Mouse (Mus musculus): ENCODE data around the gene Gprin3.
"Not testable (repeated sequence)": the region's sequence is repeated elsewhere in the genome, so short reads cannot be mapped to it uniquely, and the experiment has no call there.

Gene Gprin3

DNA sequence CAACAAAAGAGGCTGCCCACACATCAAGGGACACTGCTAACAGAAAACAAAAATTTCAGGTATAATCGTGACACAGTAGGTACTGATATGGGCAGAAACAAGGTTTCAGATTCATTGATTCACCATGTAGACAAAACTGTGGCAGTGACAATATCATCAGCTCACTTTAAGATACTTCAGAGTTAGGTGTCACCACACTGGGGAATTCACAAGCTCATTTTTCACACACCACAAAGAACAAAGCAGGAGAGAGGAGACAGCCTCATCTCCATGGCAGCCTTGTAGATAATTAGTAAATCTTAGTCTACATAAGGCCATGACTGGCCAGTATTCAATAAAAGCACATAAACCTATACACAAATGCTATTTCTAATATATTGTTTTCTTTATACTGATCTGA lies 77.4 kb downstream of the Gprin3 start:
- DNase-seq (ENCODE audit: low spot score): no peak

- DNase-seq (ENCODE audit: low spot score): no peak
These were observed 84.9 kb downstream of the Gprin3 start for GRCm38 (mm10) chr6:59341146-59341545.

DNA sequence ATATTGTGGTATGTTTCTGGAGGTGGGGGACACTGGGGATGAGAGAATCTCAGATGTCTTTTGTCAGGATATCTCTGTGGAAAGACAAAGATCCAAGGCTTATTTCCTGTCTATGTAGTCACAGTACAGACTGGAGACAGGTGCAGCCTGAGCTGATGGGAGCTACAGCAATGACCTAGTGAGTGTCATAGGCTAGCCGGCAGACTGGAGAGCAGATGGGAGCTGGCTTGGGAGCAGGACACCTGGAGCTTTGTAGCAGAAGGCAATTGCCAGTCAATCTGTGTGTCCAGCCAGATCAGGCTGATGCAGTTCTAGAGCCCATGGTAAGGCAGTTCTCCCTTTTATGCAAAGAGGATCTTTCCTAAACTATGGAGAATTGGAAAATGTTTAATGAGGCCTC lies 97.8 kb downstream of the Gprin3 start:
- DNase-seq (ENCODE audit: low spot score): no peak

GRCm38 (mm10) chr6:59315868-59316267 lies 110.2 kb downstream of the Gprin3 start:
- DNase-seq (ENCODE audit: low spot score): no peak

DNA sequence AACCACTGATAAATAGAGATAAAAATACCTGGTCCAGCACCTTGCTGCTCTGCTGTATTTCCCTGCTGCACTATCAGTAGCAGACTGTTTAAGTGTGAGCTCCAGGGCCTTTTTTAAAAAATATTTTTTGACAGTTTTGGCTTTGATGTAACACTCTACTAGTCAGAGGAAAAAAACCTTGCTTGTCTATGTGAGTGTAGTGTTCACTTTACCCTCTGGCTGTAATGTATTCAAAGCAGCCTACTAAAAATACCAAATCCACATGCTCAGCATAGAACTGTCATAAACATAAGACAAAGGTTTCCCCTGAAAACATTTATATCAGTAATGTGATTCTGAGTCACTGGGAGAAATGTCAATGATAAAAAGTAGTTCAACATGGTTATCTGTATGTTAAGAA lies 111.0 kb downstream of the Gprin3 start:
- DNase-seq (ENCODE audit: low spot score): no peak

DNA sequence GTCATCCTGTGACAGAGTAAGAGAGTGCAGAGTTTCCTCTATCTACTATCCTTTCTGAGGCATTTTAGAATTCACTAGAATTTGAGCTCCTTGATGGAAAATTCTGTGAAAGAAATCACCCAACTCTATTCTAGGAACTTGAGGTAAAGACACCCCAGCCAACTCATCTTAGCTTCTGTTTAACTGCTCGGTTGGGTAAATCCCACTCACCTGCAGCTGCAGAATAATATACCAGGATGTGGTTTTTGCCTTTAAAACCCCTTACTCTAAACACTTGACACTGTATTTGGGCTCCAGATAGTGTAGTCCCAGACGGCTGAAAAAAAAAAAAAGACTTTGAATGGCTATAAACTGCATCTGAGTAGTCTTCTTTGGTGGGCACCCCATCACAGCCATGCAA lies 112.9 kb downstream of the Gprin3 start:
- no peak for DNase-seq (ENCODE audit: low spot score)

DNA sequence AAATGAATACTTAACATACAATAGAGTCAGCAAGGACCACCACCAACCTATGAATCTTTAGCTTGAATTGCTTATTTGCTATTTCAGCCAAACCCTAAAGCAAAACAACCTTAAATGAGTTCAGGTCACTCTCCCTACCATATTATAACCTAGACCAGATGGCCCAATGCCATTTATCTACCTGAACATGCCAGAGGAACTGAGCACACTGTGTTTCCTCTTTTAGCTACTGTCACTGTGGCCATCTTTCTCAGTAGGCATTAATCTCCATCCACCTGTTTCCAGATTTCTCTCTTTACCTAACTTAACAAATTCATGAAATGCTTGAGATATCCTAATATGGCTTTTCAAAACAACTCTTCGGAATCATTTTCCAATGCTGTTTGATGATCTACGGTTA lies 114.9 kb downstream of the Gprin3 start:
- no peak for DNase-seq (ENCODE audit: low spot score)

DNA sequence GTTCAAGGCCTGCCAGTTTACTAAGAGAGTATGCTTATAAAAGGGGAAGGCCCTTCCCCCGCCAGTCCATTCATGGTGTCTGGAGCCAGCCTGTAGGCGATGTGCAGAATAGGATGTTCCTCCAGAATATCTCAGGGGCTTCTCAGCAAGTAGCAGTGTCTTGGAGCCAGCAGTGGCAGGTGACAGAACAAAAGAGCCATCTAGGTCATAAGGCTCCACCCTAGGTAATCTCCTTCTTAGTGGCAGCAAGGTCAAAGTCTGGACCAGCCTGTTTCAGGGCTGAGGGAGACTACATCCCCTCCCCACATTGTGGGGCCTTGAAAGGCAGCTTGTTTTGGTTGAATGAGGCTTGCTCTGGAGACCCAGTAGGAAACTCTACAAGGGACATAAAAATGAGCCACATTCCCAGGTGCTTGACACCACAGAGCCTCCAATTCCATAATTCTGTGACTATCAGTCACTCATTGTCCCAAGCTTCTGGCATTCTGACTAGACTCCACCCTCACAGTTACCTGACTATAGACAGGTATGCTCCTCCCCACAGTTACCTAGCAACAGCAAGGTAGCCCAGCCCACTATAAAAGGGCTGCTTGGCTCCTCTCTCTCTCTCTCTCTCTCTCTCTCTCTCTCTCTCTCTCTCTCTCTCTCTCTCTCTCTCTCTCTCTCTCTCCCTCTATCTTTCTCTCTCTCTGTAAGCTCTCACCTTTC lies 121.7 kb downstream of the Gprin3 start:
- not testable (repeated sequence) for DNase-seq (ENCODE audit: low spot score)

GRCm38 (mm10) chr6:59303031-59303430 lies 123.1 kb downstream of the Gprin3 start:
- no peak for DNase-seq (ENCODE audit: low spot score)
